7 mouse cellular contexts compared by ENCODE assay signal in the genomic region with DNA sequence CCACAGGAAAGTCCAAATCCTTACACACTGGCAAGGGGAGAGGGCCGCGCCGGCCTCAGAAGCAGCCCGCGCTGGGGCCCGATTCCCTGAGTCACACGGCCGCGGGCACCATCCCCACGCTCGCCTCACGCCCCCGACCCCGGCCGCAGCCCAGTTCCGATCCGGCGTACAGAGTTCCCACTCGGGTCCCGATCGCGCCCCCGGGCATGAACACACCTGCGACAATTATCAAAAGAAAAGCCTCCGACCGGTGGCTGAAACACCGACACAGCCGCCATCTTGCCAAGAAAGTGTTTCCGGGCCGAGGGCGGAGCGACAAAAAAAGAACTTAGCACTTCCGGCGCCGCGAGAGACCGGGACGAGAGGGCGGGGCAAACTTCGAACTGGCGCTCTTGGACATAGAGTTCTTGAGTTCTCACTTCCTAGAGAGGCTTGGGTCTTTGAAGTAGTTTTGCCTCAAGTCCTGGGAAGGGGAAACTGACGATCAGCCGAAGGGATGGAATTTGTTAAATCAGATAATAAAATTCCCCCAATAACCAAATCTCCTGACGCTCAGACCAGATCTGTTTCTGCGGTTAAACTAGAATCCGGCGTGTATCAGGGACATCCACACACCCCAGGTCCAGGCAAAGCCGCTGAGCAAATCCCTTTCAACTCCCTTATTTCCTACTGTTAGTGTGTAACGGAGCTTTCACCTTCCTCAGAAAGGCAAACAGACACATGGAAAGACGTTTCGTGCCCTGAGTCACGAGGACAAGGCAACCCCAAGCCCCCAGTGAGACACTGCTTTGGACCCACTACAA. TPM values are rescaled to one million over a fixed set of nuclear protein-coding genes. Genes with fewer than 3 reads are reported as not detected.
DNase-seq lines count a peak whose midpoint lies in the region; ATAC-seq lines count a peak whose summit lies in the region.

Gene Psmb7, minus strand, starts transcription at position 463 of the 803 bp plus-strand sequence.

- H3K4me3 ChIP-seq in intestine, embryonic 16.5 days (ENCODE audit: low read length) = peak within 1 kb of the TSS; percentile 90
- H3K4me3 ChIP-seq in midbrain, embryonic 11.5 days (ENCODE audit: low read depth, low read length) = peak within 1 kb of the TSS; percentile 89

- H3K9me3 ChIP-seq in intestine, embryonic 16.5 days (ENCODE audit: control insufficient read depth, low read length) = no peaks in the 10 kb centered on the region
- no peaks in the 10 kb centered on the region for H3K9me3 ChIP-seq in midbrain, embryonic 11.5 days (ENCODE audit: control insufficient read depth, low read length)

- peak within 1 kb of the TSS; percentile 82 for H3K4me2 ChIP-seq in intestine, embryonic 16.5 days (ENCODE audit: low read depth, low read length)
- H3K4me2 ChIP-seq in midbrain, embryonic 11.5 days = peak within 1 kb of the TSS; percentile 87

- peaks cover 6% of the 10 kb centered on the region for H3K4me1 ChIP-seq in intestine, embryonic 16.5 days (ENCODE audit: control insufficient read depth, insufficient read depth, low read length)
- H3K4me1 ChIP-seq in midbrain, embryonic 11.5 days (ENCODE audit: control insufficient read depth, insufficient read depth, low read length) = peaks cover 6% of the 10 kb centered on the region; the same call in 1 of the 2 replicates

- no peaks in the 10 kb centered on the region for H3K27me3 ChIP-seq in intestine, embryonic 16.5 days (replicated peaks; ENCODE audit: control insufficient read depth, insufficient read depth, low read length)
- no peaks in the 10 kb centered on the region for H3K27me3 ChIP-seq in midbrain, embryonic 11.5 days (ENCODE audit: control insufficient read depth, insufficient read depth, low read length)

- H3K9ac ChIP-seq in intestine, embryonic 16.5 days (ENCODE audit: low read depth, low read length) = peak within 1 kb of the TSS; percentile 89
- peak within 1 kb of the TSS; percentile 89 for H3K9ac ChIP-seq in midbrain, embryonic 11.5 days (ENCODE audit: low read length)

- H3K27ac ChIP-seq in intestine, embryonic 16.5 days (ENCODE audit: low read length) = peak within 1 kb of the TSS; percentile 35; the same call in 1 of the 2 replicates
- H3K27ac ChIP-seq in midbrain, embryonic 11.5 days (ENCODE audit: low read depth, low read length) = peak within 1 kb of the TSS; percentile 41; the same call in 1 of the 2 replicates

- H3K36me3 ChIP-seq in intestine, embryonic 16.5 days (ENCODE audit: control insufficient read depth, insufficient read depth, low read length) = no peaks in the 10 kb centered on the region
- H3K36me3 ChIP-seq in midbrain, embryonic 11.5 days (ENCODE audit: control insufficient read depth, insufficient read depth, low read length) = peaks cover 4% of the 10 kb centered on the region; the same call in 1 of the 2 replicates

- peak; percentile 85 for DNase-seq in adrenal gland, adult 8-10 months
- DNase-seq in embryo, embryonic 9.5 days (ENCODE audit: extremely low spot score) = peak; percentile 93
- DNase-seq in gastrocnemius, postnatal 4 days (ENCODE audit: low spot score in 2 of 2) = peak; percentile 79 to 90
- DNase-seq in left cerebral cortex, postnatal 36 days (ENCODE audit: low spot score in 2 of 2) = peak; percentile 83 to 89
- DNase-seq in midbrain, embryonic 11.5 days (ENCODE audit: low spot score, missing footprints) = peak; percentile 98
- DNase-seq in skeletal muscle tissue, adult 2 months (ENCODE audit: low read depth, low spot score) = peak; percentile 87

- intact Hi-C loops in left cerebral cortex, postnatal 36 days (cut with DNase I) = loop anchor here (5.0 to 10.0 kb wide), 2 partner anchors 93 to 361 kb away; partner anchors contain the start of genes Arpc5l and Rpl35

- WGBS in intestine, embryonic 16.5 days = 3% methylated on average over 52 of the region's 52 CpGs
- WGBS in midbrain, embryonic 11.5 days = 2% methylated on average over 52 of the region's 52 CpGs

- ATAC-seq in intestine, embryonic 16.5 days = peak; percentile 93
- peak; percentile 89 for ATAC-seq in midbrain, embryonic 11.5 days (ENCODE audit: low FRiP score)

RNA-seq across cellular contexts. Expression of gene Psmb7, which starts in this region (rescaled TPM):
- total RNA-seq in adrenal gland, adult 8-10 months (2022) = 100 to 1,000 TPM; 232 to 337 (median 283) TPM
- 100 to 1,000 TPM; 277 to 291 TPM for total RNA-seq in gastrocnemius, postnatal 4 days (2021)
- 214 and 234 TPM in 2 replicates for polyA plus RNA-seq in intestine, embryonic 16.5 days (2015; fragmentation: Nextera tagmentation; extraction: Ambion mirVana)
- total RNA-seq in left cerebral cortex, postnatal 36 days (2021) = 100 to 1,000 TPM; 180 to 206 TPM
- 345 and 351 TPM in 2 replicates for polyA plus RNA-seq in midbrain, embryonic 11.5 days (2014; fragmentation: Nextera tagmentation; extraction: Ambion mirVana)

Comparison
In these comparisons a context has a peak if more than half of its experiments do, and no peak if none do; other contexts are left out.
1. Peak in every context shown above with its lines: DNase-seq, ATAC-seq, H3K4me3 ChIP-seq and H3K27ac ChIP-seq.